Mouse (Mus musculus) embryo, embryonic 10 days (tissue): ENCODE data around the gene Slc7a8.
A peak's percentile ranks its signal among the peaks of the same experiment; 100 is the strongest.

Experiments
- DNase-seq: peaks from one replicate; pipeline ENCODE4 v3.0.0-alpha.2; 2015; ENCODE audit warnings: low spot score

The Slc7a8 gene

DNA sequence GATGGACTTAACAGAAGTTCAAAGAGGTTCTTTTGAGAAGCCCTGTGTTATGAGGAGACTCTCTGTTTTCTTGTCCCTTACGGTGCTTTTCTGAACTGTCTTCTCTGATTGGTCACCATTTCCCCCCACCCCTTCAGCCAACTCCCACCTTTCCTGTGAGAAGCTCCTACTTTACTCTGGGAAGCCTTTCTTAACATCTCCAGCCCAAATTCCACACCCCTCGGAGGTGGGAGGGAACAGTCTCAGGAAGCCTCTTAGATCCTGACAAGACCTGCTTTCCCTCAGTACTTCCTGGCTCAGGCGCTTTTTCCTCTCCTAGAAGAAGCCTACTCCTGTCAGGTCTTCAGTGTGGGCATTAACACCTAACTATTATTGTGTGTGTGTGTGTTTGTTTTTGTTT, 82.2 kb downstream of the Slc7a8 start:
- no peak for DNase-seq

DNA sequence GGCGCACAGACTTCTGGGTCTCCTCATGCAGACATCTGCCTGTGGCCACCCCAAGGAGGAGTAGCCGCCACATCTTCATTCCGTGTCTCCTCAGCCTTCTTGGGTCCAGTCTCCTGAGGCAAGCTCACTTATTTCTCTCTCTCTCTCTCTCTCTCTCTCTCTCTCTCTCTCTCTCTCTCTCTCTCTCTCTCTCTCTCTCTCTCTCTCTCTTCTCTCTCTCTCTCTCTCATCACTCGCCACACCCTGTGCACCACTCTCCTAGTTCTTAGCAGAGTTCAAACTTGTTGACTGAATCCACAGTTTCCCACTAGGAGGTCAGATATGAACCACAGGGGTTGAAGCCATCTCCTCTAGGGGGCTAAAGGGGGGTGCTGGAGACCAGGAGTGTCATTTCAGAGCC, 83.0 kb downstream of the Slc7a8 start, which contains the start of gene Gm29776:
Gm29776 (minus strand) TSS at position 101 of the 400 bp plus-strand sequence.
- DNase-seq = no peak

DNA sequence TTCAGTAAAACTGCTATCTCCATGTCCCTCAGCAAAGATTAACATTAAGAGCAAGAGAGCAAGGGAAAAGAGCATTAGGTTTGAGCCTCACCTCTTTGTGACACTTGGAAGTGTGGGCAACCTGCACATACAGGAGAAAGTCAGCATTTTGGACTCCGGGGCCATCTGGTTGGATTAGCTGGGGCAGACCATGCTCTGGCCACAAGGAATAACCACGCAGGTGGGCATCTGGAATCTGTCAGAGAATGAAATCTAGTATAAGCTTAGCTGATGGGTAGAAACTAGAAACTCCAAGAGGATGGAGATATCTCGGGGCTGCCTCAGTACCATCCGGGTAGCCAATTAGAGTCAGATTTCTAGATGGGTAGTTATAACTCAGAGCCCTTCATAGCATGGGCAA, 85.0 kb downstream of the Slc7a8 start:
- DNase-seq = no peak

DNA sequence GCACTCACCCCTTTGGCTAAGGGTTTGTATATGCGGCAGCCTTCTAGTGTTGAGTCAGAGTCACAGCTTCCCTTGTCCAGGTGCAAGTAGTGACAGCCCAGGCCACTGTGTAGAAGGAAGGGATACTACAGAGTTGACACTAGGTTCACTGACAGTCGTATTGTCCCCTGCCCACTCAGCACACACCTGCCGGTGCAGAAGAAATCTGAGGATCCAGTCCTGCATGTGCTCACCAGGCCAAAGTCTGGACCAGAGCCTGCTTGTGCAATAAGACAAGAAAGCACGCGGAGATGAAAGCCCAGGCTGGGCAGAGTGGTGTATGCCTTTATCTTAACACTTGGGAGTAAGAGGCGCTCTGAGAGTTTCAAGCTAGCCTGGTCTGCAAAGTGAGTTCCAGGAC, 86.7 kb downstream of the Slc7a8 start:
- DNase-seq = no peak

DNA sequence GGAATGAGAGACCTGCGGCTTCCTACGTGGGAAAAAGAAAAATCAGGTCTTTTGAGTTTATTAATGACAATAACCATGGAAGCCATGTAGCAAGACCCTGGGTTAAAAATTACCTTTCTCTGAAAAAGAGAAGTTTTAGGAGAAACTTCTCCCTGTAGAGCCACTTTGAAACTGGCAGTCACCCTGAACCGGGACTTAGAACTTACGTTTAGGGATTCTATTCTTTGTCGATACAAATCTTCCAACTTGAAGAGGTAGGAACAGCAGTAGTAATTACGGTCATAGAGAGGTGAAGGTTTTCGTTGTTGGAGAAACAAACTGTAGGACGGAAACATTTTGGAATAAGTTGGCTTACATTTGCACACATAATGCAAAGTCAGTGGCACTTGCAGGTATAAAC, 94.5 kb downstream of the Slc7a8 start:
- DNase-seq = no peak

DNA sequence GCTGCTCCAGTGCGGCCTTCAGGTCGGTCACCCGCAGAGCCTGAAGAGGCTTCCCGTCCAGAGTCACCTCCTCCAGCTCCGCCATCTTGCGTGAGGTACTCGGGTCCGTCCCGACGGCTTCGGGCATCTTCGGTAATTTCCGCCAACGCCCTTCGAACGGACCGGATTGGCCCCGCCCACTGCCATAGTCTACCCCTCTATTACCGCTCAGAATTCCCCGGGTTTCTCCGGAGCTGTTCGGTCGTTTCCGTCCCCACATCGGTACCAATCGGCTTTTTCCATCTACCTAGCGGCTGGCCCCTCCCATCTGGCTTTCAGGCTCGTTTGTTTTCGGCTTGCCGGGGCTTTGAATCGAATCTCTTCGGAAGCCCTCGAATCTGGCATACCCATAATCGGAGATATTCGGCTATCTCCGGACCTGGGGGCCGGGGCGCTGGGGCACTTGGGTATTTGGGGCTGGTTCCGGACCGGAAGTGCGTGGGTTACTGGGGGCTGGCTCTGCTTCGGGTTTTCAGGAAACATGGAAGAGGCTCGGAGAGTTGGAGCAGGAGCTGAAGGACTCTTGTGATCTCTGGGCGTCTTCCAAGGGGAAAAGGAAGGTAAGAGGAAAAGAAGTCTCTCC, 95.1 kb downstream of the Slc7a8 start, which contains the start of gene Acin1:
Acin1 (minus strand) TSS at position 410 of the 622 bp plus-strand sequence.
- DNase-seq = peak; percentile 99

DNA sequence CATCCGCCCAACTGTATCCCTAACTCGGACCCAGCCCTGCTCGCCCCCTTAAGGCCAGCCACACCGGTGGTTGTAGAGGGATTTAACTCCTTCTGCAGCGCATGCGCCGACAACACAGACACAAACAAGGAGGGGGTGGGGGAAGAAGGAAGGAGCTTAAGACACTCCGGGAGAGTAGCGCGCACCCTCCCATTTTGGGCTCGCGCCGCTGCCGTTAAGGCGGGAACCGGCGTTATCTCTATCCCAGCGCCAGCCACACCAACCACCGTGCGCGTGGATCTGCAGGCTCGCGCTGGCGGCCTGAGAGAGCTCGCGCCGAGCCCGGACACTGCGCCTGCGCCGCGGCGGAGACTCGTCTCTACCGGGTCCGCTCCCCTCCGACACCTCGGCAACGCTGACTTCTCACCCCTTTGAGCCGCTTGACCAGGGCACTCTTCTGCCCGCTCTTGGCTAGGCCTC, 95.7 kb downstream of the Slc7a8 start, which contains the start of gene 1700123O20Rik:
1700123O20Rik (plus strand) TSS at position 154 of the 459 bp plus-strand sequence.
- DNase-seq = peak; percentile 91

DNA sequence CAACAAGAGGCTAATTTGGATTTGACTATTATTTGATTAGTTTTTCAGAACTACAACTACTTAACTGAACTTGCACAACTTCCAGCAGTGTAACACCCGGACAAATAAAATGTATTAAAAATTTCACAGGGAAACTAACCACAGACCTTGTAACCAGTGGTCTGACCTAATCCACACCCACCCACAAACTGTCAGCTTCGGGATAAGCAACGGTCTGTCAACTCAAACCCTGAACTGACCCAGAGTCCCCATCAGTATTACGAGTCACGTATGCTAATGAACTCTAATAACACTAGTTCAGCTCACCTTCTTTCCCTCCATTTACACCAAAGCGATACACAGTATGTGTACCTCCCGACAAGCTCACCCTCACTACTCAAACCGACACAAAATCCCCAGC, 96.3 kb downstream of the Slc7a8 start:
- DNase-seq = no peak

DNA sequence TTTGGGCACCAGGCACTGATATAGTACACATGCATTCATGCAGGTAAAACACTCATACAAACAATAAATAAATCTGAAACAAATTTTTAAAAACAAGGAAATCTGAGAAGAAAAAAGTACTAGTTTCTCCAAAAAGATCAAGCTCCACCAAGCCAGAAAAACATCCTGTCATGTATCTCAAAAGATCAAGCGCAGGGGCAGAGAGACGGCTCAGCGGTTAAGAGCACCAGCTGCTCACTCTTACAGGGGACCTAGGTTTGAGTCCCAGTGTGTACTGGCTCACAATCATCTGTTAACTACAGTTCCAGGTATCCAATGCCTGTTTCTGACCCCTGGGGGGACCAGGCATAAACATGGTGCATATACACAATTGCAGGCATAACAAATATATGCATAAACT, 99.3 kb downstream of the Slc7a8 start:
- DNase-seq = no peak

DNA sequence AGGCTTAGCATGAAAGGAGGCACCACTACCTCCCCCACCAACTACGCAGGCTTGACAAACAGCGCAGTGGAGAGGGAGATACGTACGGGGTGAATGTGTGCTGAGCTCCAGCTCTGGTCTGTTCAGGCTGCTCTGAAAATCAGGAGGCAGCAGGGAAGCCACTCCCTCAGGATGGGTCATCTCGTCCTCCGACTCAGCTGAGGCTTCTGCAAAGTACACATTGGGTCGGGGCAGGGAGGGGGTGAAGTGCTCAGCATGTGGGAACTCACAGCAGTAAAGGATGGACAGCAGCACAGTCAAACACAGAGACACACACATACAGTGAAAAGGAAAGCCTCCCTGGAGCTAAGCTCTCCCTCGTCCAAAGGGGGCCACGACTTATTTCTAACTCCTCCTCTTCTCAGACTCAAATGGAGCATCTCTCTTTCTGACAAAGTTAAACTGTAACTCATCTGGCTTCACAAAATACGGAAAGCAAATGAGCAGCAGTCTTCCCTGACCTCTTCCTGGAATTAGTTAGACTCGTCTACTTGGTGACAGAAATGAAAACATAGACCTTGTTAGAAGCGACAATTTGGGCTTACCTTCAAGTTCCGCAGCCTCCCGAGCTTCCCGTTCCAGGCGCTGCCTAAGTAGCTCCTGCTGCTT, 103.0 kb downstream of the Slc7a8 start:
- DNase-seq = no peak

DNA sequence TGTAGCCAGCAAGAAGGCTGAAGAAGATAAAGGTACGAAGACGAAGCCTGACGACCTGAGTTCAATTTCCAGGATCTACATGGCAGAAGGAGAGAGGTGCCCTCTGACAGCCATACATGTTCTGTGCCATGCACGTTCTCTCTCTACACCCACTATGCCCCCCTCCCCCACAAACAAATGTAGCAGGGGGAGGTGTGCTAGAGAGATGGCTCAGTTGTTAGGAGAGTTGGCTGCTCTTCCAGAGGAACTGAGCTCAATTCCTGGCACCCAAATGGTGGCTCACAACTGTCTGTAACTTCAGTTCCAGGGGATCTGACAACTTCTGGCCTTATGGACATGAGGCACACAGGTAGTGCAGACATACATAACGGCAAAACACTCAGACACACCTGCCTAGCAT, 105.5 kb downstream of the Slc7a8 start:
- no peak for DNase-seq

DNA sequence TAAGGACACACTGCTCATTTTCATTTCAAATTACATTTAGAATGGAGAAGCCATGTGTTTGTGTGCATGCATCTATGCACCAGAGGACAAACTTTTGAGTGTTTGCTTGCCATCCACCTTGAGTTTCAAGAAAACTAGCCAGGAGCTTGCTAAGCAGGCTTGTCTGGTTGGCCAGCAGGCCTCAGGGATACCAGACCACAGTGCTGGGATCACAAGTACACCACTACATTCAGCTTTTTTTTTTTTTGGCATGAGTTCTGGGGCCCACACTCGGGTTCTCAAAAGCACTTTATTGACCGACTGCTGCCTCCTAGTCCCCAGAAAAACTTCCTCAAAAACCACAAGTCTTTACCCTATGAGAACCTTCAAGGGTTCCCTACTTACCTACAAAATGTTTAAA, 107.4 kb downstream of the Slc7a8 start:
- no peak for DNase-seq
